Mouse (Mus musculus): Measurements from ENCODE around the gene Shf. TPM values are rescaled to one million over a fixed set of nuclear protein-coding genes. Genes with fewer than 3 reads are reported as not detected.

Gene Shf
- polyA plus RNA-seq, 1 experiment from 2014 or later: 1.2 TPM

DNA sequence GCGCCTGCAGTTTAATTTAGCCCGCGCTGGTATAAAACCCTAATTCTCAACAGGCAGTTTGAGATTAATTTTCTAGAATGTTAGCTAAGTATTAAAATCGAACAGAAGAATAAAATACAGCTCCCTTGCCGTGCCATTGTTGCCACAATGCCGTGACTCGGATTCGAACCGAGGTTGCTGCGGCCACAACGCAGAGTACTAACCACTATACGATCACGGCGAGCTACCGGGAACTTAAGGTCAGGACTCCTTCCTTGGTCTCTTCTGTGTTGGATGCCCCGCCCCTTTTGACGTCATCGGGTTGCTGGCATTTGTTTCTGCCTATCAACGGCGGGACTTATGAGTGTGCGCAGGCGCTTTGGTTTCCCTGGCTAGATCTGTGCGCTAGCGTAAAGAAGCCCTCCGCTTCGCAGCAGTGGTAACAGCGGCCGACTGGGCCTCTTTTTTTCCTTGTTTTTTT lies 8.3 kb upstream of the Shf start:
- ATAC-seq: peak; percentile 83

DNA sequence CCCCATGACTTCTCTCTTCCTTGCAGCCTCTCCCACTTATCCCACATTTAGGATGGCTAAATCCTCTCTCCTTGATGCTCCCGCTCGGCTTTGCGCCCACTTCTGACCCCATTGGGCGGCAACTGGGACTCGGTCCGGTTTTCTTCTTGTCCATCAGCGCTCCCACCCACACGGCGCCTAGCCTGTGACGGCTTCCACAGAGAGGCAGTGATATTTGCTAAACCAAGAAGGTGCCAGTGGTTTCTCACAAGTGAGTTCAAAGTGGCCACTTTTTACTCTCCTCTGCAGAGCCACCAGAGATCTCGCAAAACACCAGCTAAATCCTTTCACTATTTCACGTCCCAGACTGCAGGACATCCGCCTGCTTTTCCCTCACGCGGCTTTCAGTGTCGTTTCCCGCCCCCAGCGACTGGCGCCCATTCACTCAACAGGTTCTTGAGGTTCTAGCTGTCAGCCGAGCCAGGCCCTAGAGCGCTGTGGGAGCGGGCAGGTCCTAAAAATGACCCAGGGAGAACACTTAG lies 7.1 kb upstream of the Shf start:
- Histone ChIP-seq H3K4me1 (ENCODE audit: insufficient read depth) (peaks cover 12% of the 10 kb centered on the region), H3K36me3 (replicated peaks; ENCODE audit: insufficient read depth, low read length) (no peaks in the 10 kb centered on the region), H3K4me2 (ENCODE audit: low read depth, low read length) (peak overlapping the region; percentile 96), H3K4me3 (ENCODE audit: low read depth, low read length) (peak overlapping the region; percentile 75), H3K27ac (ENCODE audit: low read depth) (peak overlapping the region; percentile 81), H3K27me3 (ENCODE audit: insufficient read depth, low read length) (no peaks in the 10 kb centered on the region), H3K9ac (replicated peaks) (peak overlapping the region; percentile 65), H3K9me3 (ENCODE audit: low read length) (no peaks in the 10 kb centered on the region)
- no peak for ATAC-seq
- peak; percentile 68 for DNase-seq
- TF ChIP-seq CTCF (IDR thresholded peaks at IDR 0.05; ENCODE audit: low read depth): no peak
- TF ChIP-seq EP300 (IDR thresholded peaks at IDR 0.05; ENCODE audit: low read depth): no peak
- WGBS (ENCODE audit: insufficient replicate concordance): under 1% methylated on average over 22 of the region's 22 CpGs

More for the DNA sequence above, 8.3 kb upstream of the Shf start:
- peak; percentile 97 for DNase-seq
- TF ChIP-seq CTCF (IDR thresholded peaks at IDR 0.05; ENCODE audit: low read depth) (no peak), EP300 (IDR thresholded peaks at IDR 0.05; ENCODE audit: low read depth) (0 out of 2 replicates have a peak, but pooled peaks have one; percentile 41)
- peak overlapping the region; percentile 67 for H3K9ac ChIP-seq (replicated peaks)
- H3K27ac ChIP-seq (ENCODE audit: low read depth): peak overlapping the region; percentile 84
- H3K4me3 ChIP-seq (ENCODE audit: low read depth, low read length): peak overlapping the region; percentile 68
- no peaks in the 10 kb centered on the region for H3K36me3 ChIP-seq (replicated peaks; ENCODE audit: insufficient read depth, low read length)
- no peaks in the 10 kb centered on the region for H3K27me3 ChIP-seq (ENCODE audit: insufficient read depth, low read length)
- WGBS (ENCODE audit: insufficient replicate concordance): under 1% methylated on average over 28 of the region's 28 CpGs
- H3K9me3 ChIP-seq (ENCODE audit: low read length): no peaks in the 10 kb centered on the region
- H3K4me1 ChIP-seq (ENCODE audit: insufficient read depth): peaks cover 12% of the 10 kb centered on the region
- peak overlapping the region; percentile 73 for H3K4me2 ChIP-seq (ENCODE audit: low read depth, low read length)

DNA sequence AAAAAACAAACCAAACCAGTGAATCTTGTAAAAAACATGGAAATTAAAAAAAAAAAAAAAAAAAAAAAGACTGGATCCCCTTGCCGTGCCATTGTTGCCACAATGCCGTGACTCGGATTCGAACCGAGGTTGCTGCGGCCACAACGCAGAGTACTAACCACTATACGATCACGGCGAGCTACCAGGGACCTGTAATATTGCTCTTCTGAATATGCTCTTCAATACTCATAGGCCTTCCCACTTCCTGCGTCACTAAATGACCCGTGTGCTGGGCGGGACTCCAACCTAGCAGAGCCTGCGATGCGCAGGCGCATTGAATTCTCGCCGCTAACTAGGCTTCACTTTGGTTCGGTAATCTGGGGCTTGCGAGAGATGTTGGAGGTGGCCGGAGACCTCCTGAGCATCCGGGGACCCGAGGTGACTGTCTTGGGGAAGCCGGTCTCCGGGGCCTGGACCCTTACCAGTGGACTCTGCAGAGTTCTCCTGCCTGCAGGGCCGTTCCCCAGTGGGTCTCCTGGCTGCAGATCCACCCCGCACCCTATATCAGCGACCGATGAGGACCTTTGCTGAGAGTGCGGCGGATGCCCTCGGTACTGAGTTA lies 6.5 kb upstream of the Shf start:
- Histone ChIP-seq H3K27ac (ENCODE audit: low read depth) (peak overlapping the region; percentile 81), H3K9me3 (ENCODE audit: low read length) (no peaks in the 10 kb centered on the region), H3K9ac (replicated peaks) (peak overlapping the region; percentile 65), H3K27me3 (ENCODE audit: insufficient read depth, low read length) (no peaks in the 10 kb centered on the region), H3K36me3 (replicated peaks; ENCODE audit: insufficient read depth, low read length) (no peaks in the 10 kb centered on the region), H3K4me1 (ENCODE audit: insufficient read depth) (peaks cover 8% of the 10 kb centered on the region), H3K4me3 (ENCODE audit: low read depth, low read length) (peak overlapping the region; percentile 75), H3K4me2 (ENCODE audit: low read depth, low read length) (peak overlapping the region; percentile 96)
- TF ChIP-seq CTCF (IDR thresholded peaks at IDR 0.05; ENCODE audit: low read depth): no peak
- peak; percentile 42; the same call in 1 of the 2 replicates for TF ChIP-seq EP300 (IDR thresholded peaks at IDR 0.05; ENCODE audit: low read depth)
- 0% methylated on average over 32 of the region's 32 CpGs for WGBS (ENCODE audit: insufficient replicate concordance)
- DNase-seq (peak; percentile 93), ATAC-seq (peak; percentile 73)

DNA sequence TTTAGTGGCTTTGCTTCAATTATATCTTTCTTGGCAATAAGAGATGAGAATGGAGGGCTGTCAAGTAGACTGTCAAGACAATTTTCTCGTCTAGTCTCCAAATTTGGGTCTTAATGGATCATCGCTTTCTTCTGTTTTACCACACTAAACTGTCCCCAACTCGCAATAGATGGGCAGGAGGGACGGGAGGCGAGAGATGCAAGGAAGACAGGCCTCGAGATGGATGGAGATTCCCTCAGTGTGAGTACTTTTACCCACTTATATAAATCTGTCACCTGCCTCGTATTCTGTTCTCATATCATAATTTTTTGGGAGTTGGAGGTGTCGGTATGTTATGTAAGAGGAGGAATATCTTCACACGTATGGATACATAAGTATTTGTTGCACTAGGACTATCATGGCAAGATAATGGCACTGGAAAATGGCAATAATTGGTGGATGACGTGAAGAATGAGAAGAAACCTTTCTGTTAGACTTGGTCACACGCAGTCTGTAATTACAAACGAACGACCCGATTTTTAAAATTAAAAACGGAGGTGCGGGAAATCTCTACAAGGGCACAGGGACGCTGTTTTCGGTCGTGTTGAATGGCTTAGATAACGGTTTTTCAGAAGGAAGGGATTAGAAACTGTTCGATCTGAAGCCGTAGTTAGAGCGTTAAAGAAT lies 5.8 kb upstream of the Shf start:
- 27% methylated on average over 23 of the region's 23 CpGs for WGBS (ENCODE audit: insufficient replicate concordance)
- Histone ChIP-seq H3K4me2 (ENCODE audit: low read depth, low read length) (peak overlapping the region; percentile 68), H3K9me3 (ENCODE audit: low read length) (no peaks in the 10 kb centered on the region), H3K36me3 (replicated peaks; ENCODE audit: insufficient read depth, low read length) (no peaks in the 10 kb centered on the region), H3K9ac (replicated peaks) (no peak overlapping the region; the same call in 1 of the 2 replicates), H3K27me3 (ENCODE audit: insufficient read depth, low read length) (no peaks in the 10 kb centered on the region), H3K4me3 (ENCODE audit: low read depth, low read length) (peak overlapping the region; percentile 75), H3K27ac (ENCODE audit: low read depth) (no peak overlapping the region), H3K4me1 (ENCODE audit: insufficient read depth) (peaks cover 6% of the 10 kb centered on the region)
- TF ChIP-seq CTCF (IDR thresholded peaks at IDR 0.05; ENCODE audit: low read depth): no peak
- TF ChIP-seq EP300 (IDR thresholded peaks at IDR 0.05; ENCODE audit: low read depth): no peak
- no peak for ATAC-seq
- no peak for DNase-seq

DNA sequence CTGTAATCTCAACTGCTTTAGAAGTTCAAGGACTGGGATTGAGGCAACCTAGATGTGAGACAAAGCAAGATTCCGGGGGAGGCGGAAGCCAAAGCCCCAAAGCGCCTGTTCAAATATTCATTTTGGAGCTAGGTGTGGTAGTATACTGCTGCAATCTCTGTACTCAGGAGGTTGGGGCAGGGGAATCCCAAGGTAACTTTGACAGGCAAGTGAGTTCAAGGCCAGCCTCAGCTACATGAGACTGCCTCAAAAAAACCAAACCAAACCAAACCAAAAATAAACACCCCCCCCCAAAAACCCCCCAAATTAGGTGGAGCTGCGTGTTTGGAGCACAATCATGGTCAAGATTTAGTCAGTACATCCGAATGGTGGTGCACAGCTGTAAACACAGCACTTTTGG lies 5.0 kb upstream of the Shf start:
- DNase-seq (no peak), ATAC-seq (no peak)
- Histone ChIP-seq H3K9me3 (ENCODE audit: low read length) (no peaks in the 10 kb centered on the region), H3K9ac (replicated peaks) (no peak overlapping the region), H3K4me3 (ENCODE audit: low read depth, low read length) (no peak overlapping the region), H3K36me3 (replicated peaks; ENCODE audit: insufficient read depth, low read length) (no peaks in the 10 kb centered on the region), H3K4me1 (ENCODE audit: insufficient read depth) (peaks cover 11% of the 10 kb centered on the region), H3K27me3 (ENCODE audit: insufficient read depth, low read length) (no peaks in the 10 kb centered on the region), H3K27ac (ENCODE audit: low read depth) (no peak overlapping the region), H3K4me2 (ENCODE audit: low read depth, low read length) (no peak overlapping the region)
- TF ChIP-seq EP300 (IDR thresholded peaks at IDR 0.05; ENCODE audit: low read depth) (no peak), CTCF (IDR thresholded peaks at IDR 0.05; ENCODE audit: low read depth) (no peak)
- 66% methylated on average over 5 of the region's 5 CpGs for WGBS (ENCODE audit: insufficient replicate concordance)

DNA sequence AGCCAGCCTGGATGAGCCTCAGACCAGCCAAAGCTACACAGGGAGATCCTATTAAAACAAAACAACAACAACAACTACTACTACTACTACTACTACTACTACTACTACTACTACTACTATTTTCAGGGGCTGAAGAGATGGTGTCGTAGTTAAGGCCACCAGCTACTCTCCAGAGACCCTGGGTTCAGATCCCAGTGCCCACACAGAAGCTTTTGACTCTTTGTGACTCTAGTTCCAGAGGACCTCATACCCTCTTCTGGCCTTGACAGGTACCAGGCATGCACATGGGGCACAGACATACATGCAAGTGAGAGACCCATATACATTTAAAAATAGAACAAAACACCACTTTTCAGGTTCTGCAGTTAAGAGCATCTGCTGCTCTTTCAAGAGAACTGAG lies 3.6 kb upstream of the Shf start:
- Histone ChIP-seq H3K4me1 (ENCODE audit: insufficient read depth) (peaks cover 17% of the 10 kb centered on the region), H3K4me3 (ENCODE audit: low read depth, low read length) (no peak overlapping the region), H3K9ac (replicated peaks) (no peak overlapping the region), H3K27ac (ENCODE audit: low read depth) (no peak overlapping the region), H3K9me3 (ENCODE audit: low read length) (no peaks in the 10 kb centered on the region), H3K36me3 (replicated peaks; ENCODE audit: insufficient read depth, low read length) (no peaks in the 10 kb centered on the region), H3K4me2 (ENCODE audit: low read depth, low read length) (no peak overlapping the region), H3K27me3 (ENCODE audit: insufficient read depth, low read length) (no peaks in the 10 kb centered on the region)
- no peak for TF ChIP-seq EP300 (IDR thresholded peaks at IDR 0.05; ENCODE audit: low read depth)
- TF ChIP-seq CTCF (IDR thresholded peaks at IDR 0.05; ENCODE audit: low read depth): no peak
- no peak for ATAC-seq
- 52% methylated on average over 1 of the region's 1 CpGs for WGBS (ENCODE audit: insufficient replicate concordance)
- no peak for DNase-seq
